Mouse (Mus musculus): ENCODE results near the gene Cat.

The Cat gene

DNA sequence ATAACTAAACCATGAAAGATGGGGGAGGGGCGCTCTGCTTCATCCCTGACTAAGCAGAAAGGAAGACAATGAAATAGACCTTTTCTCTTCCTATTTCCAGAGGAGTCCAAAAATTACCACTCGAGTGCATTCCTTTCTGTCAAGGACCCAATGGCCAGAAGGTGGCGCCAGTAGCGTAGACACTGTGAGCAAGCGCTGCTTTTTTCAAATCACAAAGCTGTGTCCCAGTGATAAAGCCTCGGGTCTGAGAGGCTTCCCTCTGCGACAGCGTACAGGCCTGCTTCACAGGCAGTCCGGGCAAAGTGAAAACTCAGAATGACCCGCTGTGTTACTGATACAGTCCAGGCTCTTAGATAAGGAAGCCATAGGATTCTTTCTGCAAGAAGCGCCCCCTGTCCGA, 45.2 kb downstream of the Cat start:
- in situ Hi-C loops (cut with MboI, MseI): no loop called here

DNA sequence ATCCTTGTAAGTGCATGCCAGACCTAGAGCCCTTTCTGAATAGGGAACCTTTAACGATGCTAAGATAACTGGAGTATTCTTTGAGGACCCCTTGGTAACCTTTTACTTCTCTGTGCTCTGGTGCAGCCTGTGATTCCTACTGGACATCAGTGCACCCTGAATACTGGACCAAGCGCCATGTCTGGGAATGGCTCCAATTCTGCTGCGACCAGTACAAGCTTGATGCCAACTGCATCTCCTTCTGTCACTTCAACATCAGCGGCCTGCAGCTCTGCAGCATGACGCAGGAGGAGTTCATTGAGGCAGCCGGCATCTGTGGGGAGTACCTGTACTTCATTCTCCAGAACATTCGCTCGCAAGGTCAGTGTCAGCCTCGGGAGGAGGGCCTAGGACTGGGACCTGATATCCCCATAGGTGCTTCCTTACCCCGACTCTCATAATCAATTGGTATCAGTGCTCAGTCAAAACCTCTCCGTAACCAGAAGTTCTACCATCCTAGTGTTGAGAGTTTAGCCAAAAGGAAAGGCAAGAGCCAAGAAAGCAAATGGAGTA, 45.8 kb downstream of the Cat start:
- in situ Hi-C loops (cut with MboI, MseI): no loop called here

DNA sequence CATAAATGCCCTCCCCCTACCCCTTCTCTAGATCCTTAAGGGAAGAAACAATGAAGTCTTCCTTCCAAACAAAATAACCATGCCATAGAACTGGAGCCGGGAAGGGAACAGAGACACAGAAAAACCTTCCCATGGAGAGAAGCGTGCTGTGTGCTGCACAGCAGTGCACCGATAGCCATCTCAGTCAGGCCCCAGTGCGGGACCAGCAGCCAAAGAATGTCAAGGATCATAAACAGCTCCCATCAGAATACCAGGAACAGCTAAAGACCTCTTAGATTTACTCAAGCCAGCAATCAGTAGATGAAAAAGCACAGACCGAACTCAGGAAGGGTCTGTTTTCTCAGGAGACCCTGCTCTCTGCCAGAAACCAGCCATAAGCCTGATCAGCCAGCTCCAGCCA, 48.4 kb downstream of the Cat start:
- in situ Hi-C loops (cut with MboI, MseI): no loop called here

DNA sequence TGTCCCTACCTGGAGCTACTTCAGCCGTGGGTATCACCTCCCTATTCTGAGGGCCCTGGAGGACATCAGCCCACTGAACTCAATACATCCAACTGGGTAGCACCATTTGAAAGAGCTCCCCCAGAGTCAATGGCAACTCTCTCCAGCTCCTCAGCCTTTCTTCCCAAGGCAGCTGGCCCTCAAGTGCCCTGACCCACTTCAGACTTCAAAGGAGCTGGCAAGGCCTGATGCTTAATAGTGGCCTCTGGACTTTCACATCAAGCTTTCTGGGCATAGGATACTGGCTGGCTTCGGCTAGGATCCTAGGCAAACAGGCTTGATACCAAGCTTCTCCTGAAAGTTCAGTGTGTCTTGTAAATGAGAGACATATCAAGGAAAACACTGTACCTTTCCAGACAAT, 49.9 kb downstream of the Cat start:
- in situ Hi-C loops (cut with MboI, MseI): no loop called here

DNA sequence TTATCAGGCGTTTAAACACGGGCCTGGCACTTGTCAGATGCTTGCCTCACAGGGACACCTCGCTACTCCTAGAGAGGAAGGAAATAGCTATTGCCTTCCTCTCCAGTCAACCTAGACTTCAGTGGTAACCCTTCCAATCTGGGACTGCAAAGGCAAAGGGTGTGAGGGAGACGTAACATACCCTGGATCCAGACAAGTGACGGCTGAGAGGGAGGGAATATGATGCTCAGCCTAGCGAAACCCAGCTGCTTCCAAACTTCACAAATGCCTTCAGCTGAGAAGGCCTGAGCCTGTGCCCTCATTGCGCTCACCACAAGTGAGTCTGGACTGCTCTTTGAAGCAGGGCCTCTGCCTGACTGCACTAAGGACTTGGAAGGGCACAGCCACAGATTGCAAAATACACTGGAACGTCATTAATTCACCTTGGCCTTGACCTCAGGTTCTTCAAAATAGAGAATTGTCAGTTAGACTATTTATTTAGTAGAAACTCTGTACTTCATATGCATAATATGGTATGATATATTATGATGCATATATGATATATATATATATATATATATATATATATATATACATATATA, 52.2 kb downstream of the Cat start:
- in situ Hi-C loops (cut with MboI, MseI): no loop called here

DNA sequence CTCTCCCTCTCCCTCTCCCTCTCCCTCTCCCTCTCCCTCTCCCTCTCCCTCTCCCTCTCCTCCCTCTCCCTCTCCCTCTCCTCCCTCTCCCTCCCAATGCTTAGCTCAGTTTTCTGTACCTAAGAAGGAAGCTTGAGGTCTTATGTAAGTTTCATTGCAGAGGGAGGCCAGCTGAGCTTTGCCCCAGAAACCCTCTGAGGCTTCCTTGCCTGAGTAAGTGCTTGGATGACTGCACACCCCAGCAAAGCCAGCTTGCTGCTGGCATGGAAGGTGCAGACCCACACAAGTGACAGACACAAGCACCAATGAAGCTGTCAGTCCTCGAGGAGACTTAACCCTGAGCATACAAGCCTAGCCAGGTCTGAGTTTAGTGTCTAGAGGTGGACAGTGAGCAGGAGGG, 54.2 kb downstream of the Cat start:
- in situ Hi-C loops (cut with MboI, MseI): no loop called here

DNA sequence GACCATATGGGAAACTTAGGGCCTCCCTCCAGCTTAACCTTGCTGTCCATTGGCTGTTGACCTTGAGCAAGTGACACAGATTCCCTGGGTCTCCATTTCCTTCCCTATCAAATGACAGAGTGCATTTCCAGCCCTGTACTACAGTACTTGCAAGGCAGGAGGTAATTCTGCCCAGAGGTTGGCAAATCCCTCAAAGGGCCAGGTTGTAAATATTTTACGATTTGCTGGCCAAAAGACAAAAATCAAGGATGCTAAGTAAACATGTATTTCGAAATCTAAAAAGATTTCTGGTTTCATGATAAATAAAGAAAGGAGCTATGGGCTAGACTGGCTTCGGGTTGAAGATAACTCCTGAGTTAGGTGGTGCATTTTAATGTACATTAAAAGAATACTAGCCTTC, 56.6 kb downstream of the Cat start:
- in situ Hi-C loops (cut with MboI, MseI): no loop called here

DNA sequence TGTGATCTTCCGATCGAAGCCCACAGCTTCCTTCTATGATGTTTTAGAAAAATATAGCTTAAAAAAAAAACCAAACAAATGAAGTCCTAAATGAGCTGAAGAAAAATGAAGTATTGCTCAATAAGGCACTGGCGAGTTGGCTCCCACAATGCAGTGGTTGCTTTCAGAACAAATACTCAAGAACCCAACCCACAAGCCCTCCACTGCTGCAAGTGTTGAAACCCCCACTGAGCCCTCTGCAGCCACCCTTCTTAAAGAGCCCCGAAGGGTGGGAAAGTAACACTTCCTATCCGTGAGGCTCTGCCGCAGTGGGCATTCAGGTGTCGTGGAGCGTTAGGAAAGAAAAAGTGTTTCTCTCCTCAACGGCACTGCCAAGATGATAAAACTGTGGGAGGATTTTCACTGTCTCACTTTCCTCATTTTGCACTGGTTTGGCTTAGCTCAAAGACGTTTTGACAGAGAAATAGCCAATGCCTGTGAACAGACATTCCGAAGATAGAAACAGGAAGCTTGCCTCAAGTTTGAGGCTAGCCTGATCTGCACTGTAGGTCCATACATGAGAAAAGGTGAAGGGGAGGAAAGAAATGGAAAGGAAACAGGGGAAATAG, 59.4 kb downstream of the Cat start:
- in situ Hi-C loops (cut with MboI, MseI): no loop called here

DNA sequence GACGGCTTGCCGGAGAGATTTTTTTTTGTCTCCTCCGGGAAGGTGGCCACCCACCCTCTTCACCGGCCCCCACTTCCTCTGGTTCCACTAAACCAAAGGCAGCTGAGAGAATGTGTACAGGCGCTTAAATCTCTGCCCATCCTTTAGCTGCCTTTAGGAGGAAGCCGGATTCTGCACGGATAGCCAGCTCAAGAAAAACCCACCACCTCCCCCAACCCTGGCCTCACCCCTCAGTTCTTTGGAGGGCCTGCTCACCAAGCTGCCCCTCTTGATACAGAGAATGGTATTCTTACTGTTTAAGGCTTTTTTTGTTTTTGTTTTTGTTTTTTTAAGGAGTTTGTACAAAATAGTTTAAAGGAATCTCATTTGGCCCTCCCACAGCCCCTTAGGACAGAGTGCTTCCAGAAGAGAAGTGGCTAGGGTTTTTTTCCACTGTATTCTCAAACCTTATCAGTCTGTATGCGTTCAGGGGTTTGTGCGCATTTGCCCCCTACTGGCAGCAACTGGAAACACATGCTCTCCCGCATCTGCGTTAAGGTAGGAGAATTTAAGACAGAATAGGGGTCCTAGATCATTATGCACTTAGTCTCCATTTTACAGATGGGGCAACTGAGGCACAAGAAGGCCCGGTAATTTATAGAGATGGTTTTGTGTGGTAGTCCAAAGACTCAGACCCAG, 60.5 kb downstream of the Cat start:
- in situ Hi-C loops (cut with MboI, MseI): no loop called here

DNA sequence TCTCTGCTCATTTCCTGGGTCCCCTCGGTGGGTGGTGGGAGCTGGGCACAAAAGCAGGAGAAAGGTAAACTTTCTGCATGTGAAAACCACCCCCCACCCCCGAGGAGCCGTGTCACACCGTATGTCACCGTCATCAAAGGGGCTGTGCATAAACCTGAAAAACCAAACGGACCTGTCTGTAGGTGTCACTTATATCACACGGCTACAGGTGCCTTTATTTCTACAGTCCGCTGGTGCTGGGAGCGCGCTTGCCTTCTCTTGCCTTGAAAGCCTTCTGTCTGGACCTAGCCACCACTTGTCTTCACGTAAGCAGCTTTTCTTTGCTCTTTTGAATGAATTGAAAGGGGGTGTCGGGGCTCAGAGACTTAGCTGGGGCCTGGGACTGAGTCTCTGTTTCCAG, 61.1 kb downstream of the Cat start:
- in situ Hi-C loops (cut with MboI, MseI): no loop called here

DNA sequence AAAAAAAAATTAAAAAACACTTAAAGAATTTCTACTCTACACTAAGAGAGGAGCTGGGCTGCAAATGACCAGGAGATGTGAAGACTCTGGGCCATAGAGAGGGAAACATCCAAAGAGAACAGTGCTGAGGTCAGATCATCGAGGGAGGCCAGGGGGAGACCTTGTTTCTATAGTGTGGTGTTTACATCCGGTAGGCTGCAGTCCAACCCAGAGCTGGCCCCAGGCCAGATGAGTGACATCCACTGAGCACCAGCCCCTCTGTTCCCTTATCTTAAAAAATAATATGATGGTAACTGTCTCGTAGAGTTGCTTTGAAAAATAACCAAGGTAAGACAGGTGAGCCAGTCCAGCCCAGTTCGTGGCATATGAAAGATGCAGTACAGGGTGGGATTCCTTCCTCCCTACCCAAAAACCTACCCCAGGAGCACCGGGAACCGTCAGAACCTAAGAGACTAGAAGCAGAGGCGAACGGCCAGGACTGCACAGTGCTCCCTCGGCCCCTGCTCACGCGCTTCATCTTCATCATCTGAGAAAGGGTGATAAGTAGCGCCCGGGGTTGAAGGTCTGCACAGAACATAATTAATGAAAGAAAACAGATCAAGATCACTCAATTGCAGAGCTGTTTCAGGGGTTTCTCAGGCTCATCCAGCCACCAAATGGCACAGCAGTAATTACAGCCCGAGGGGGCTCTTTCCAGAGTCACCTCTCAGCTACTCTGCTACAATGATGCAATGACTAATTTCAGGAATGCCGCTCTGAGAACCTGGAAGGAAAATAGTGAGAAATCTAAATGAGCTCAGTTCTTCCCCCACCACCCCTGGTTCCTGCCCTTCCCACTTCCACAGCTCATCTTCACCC, 64.1 kb downstream of the Cat start:
- in situ Hi-C loops (cut with MboI, MseI): no loop called here

DNA sequence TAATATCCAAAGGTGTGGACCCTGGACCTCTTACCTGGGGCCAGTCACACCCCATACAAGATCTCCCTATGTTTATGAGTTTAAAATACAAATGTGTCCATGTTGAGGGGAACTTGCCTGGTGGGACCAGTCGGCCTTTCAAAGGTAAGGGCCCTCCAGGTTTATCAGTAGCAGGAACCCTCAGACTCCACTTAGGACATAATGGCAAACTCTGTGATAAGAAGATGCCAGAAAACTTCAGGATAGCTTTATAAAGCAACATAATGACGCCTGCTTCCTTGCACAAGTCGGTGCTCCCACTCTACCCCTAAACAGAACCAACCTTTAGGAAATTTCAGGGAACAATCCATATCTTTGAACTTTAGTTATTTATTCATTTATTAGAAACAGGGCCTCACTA, 69.2 kb downstream of the Cat start:
- in situ Hi-C loops (cut with MboI, MseI): no loop called here

DNA sequence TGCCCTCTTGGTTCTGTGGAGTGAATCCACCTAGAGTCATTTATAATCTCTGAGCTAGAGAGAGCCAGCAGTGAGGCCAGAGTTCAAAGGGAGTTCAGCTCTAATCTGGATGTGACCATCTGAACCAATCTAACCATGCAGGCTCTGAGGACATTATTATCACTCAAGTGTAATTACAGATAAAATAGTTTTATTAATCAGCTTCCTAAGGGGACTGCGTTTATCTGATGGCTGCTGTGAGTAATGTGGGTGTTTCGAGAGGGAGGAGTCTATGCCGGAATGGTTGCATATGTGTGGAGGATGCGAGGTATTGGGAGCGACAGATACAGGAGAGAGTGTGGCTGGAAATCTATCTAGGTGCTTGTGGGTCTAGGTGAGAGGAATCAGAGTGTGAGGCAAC, 71.6 kb downstream of the Cat start:
- in situ Hi-C loops (cut with MboI, MseI): no loop called here

DNA sequence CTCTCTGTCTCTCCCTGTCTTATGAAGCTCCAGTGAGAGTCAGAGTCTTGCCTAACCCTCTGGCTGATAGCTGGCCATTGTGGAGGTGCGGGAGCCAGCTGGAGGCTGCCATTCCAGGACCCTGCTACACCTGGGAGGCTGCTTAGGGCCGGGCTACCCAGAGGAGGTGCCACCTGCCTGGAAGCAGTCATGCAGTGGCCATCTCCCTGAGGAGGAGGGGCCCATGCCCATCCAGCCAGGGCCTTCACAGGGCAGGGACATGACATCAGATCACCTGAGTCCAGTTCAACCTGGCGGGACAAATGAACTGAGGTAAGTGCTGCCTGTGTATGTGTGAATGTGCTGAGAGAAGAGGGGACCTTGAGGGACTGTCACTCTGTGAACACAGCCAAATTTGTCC, 73.1 kb downstream of the Cat start:
- in situ Hi-C loops (cut with MboI, MseI): no loop called here

DNA sequence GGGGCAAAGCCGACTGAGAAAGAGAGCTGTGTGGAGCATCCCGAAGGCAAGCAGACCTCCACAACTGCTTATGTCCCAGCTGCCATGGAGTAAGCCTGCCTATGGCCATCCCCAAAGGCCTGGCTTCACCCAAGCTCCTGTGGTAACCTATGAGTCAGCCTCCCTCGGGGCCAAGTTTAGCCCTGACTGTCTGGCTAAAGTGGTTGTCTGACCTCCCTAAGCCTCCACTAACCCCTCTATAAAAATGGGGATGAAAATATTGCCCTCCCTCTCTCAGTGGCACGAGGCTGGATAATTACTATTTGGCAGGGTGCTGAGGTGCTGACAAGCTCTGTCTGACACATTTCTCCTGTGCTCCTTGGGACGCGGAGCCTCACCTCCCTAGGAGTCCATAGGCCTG, 73.6 kb downstream of the Cat start, which contains the start of gene Elf5:
Gene Elf5, plus strand, starts transcription at position 341 of the 400 bp plus-strand sequence.
- in situ Hi-C loops (cut with MboI, MseI): no loop called here

DNA sequence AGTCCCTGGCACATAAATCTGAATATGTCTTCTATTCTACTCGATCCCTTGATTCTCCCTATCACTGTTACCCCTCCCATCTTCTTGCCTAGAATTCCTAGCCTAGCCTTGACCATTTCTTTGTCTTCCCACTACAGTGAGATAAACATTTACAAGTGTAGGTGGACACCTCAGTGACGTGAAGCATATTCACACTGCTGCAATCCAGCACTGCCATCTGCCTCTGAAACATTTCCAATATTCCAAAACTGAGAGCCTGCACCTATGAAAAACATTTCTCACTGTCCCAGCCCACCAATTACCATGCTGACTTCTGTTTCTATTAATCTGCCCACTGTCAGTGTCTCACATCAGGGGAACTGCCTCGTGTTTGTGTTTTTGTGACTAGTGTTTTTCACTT, 78.7 kb downstream of the Cat start:
- in situ Hi-C loops (cut with MboI, MseI): no loop called here

Data from T-helper 2 cell (primary cell).